Mouse (Mus musculus) megakaryocyte, embryonic 14.5 days (primary cell): ENCODE measurements around the gene Ppm1h. TPM values are rescaled to one million over a fixed set of nuclear protein-coding genes. Genes with fewer than 3 reads are reported as not detected.

Experiments used
- H3K27me3 ChIP-seq: replicated peaks from 2 replicates; pipeline ENCODE3; 2012; ENCODE audit warnings: inconsistent platforms
- H3K36me3 ChIP-seq: replicated peaks from 2 replicates; pipeline ENCODE3; 2012; ENCODE audit warnings: low read length, inconsistent platforms, mixed read lengths
- H3K4me1 ChIP-seq: 2 replicates; pipeline ENCODE4 v1.6.1; 2012; ENCODE audit warnings: inconsistent platforms
- H3K4me3 ChIP-seq: replicated peaks from 2 replicates; pipeline ENCODE3; 2012; ENCODE audit warnings: moderate library complexity, mild to moderate bottlenecking, inconsistent platforms
- H3K9me3 ChIP-seq: 2 replicates; pipeline ENCODE4 v1.6.1; 2012; ENCODE audit warnings: inconsistent platforms
- FLI1 ChIP-seq: IDR thresholded peaks from 2 replicates; pipeline ENCODE4 v1.6.1; 2012; ENCODE audit warnings: low read length, inconsistent platforms, mixed read lengths
- GATA1 ChIP-seq: IDR thresholded peaks from 3 replicates; pipeline ENCODE4 v1.6.1; 2012; ENCODE audit warnings: mixed read lengths, low read length, inconsistent platforms, borderline replicate concordance
- polyA plus RNA-seq: library from polyadenylated mRNA; stranded (reverse); fragments of >175 nt; gene quantifications from 2 replicates; pipeline ENCODE4 v1.2.3, GENCODE M21; 2012; ENCODE audit warnings: low replicate concordance; ENCODE audit not compliant: insufficient read depth

Gene Ppm1h
- polyA plus RNA-seq, 1 experiment: 5.5 TPM

GRCm38 (mm10) chr10:122718951-122719350 lies 40.4 kb downstream of the Ppm1h start:
- no peak for TF ChIP-seq FLI1
- no peaks in the 10 kb centered on the region for H3K4me1 ChIP-seq
- no peaks in the 10 kb centered on the region for H3K27me3 ChIP-seq
- no peaks in the 10 kb centered on the region for H3K36me3 ChIP-seq
- H3K4me3 ChIP-seq: no peak overlapping the region
- H3K9me3 ChIP-seq: no peaks in the 10 kb centered on the region

GRCm38 (mm10) chr10:122722111-122722510 lies 43.5 kb downstream of the Ppm1h start:
- TF ChIP-seq GATA1: no peak
- TF ChIP-seq FLI1: no peak
- Histone ChIP-seq H3K4me1 (0 out of 2 replicates have a peak, but pooled peaks cover 1% of the 10 kb centered on the region), H3K9me3 (no peaks in the 10 kb centered on the region), H3K27me3 (no peaks in the 10 kb centered on the region), H3K36me3 (no peaks in the 10 kb centered on the region), H3K4me3 (no peak overlapping the region)

DNA sequence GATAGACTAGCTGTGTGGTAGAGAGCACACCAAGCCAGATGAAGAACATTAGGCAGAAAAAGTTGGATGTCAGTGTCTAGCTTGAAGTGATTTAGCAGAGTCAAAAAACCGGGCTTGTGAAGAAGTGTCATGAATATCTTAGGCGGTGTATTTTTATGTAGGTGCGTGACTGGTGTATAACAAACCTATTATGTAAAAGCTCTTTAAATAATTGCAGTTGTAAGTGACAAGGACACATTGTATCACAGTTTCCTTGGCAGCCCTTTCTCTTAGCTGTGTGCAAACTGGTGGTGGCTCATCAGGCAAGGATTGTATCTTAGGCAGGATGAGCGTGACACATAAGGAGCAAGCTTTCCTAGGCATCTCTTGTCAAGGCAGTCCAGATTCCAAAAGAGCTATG lies 46.1 kb downstream of the Ppm1h start:
- Histone ChIP-seq H3K27me3 (no peaks in the 10 kb centered on the region), H3K4me1 (peaks cover 4% of the 10 kb centered on the region; the same call in 1 of the 2 replicates), H3K36me3 (no peaks in the 10 kb centered on the region), H3K4me3 (no peak overlapping the region), H3K9me3 (no peaks in the 10 kb centered on the region)
- TF ChIP-seq FLI1 (no peak), GATA1 (no peak)

DNA sequence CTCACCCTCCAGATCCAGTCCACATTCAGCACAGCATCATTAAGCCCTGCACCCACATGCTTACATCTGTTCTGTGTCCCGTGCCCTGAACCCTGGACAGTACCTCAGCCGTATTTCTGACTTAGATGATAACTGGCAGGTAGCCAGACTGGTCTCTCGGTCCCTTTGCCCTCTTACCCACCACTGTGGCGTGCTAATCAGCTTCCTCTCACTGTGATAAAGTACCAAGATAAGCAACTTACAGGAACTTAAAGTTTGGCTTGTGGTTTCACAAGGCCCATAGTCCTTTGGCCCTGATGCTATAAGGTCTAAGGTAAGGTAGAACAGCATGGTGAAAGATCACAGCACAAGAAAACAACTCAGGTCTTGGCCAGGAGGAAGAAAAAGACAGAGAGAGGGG lies 48.7 kb downstream of the Ppm1h start:
- Histone ChIP-seq H3K27me3 (no peaks in the 10 kb centered on the region), H3K4me1 (peaks cover 4% of the 10 kb centered on the region; the same call in 1 of the 2 replicates), H3K4me3 (no peak overlapping the region), H3K9me3 (peaks cover 5% of the 10 kb centered on the region; the same call in 1 of the 2 replicates), H3K36me3 (no peaks in the 10 kb centered on the region)
- TF ChIP-seq FLI1 (no peak), GATA1 (no peak)

DNA sequence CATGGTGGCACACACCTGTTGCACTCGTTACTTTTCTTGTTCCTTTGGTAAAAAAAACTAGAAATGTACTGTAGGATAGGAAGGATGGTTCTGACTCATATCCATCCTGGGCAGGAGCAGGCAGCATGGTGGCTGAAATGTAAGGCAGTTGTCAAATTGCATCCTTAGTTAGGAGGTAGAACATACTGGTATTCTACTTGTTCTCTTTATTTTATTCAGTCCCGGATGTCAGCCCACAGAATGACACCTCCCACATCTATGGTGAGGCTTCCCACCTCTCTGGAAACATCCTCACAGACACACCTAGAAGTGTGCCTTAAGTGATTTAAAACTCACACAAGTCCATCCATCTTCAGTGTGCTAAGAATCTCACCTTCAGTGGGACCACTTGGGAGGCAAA lies 49.6 kb downstream of the Ppm1h start:
- Histone ChIP-seq H3K36me3 (no peaks in the 10 kb centered on the region), H3K4me3 (no peak overlapping the region), H3K4me1 (peaks cover 4% of the 10 kb centered on the region; the same call in 1 of the 2 replicates), H3K9me3 (peaks cover 5% of the 10 kb centered on the region; the same call in 1 of the 2 replicates), H3K27me3 (no peaks in the 10 kb centered on the region)
- TF ChIP-seq GATA1 (no peak), FLI1 (no peak)

- Histone ChIP-seq H3K4me1 (peaks cover 2% of the 10 kb centered on the region; the same call in 1 of the 2 replicates), H3K9me3 (peaks cover 5% of the 10 kb centered on the region; the same call in 1 of the 2 replicates), H3K27me3 (no peaks in the 10 kb centered on the region), H3K36me3 (no peaks in the 10 kb centered on the region), H3K4me3 (no peak overlapping the region)
- TF ChIP-seq GATA1 (no peak), FLI1 (no peak)
Measured at GRCm38 (mm10) chr10:122732146-122732545, 53.6 kb downstream of the Ppm1h start.

- TF ChIP-seq FLI1 (no peak), GATA1 (no peak)
- Histone ChIP-seq H3K27me3 (no peaks in the 10 kb centered on the region), H3K36me3 (no peaks in the 10 kb centered on the region), H3K9me3 (peaks cover 5% of the 10 kb centered on the region; the same call in 1 of the 2 replicates), H3K4me3 (no peak overlapping the region), H3K4me1 (no peaks in the 10 kb centered on the region)
Measured at GRCm38 (mm10) chr10:122734521-122734920, 56.0 kb downstream of the Ppm1h start.

DNA sequence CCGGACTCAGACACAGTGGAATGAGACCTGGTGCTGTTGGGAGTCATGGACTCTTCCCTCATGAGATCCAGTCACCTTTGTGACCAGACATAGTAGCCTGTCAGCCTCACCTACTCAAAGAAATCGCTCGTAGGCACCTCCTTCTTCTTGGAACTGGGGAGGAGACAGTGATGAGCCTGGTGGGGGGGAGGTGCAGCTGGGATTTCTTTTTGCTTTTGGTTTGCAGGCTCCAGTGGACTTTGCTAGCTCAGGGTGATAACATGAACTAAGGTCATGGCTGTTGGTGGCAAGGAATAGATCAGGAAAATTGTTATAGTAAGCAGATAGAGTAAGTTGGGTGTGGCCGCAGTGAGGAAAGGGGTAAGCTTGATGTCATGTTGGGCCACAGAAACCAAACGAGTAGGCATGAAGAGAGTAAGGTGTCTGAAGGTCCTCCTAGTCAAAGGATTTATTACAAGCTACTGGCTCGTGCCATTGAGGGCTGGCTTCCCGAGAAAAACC lies 56.8 kb downstream of the Ppm1h start:
- Histone ChIP-seq H3K36me3 (no peaks in the 10 kb centered on the region), H3K4me3 (no peak overlapping the region), H3K9me3 (peaks cover 5% of the 10 kb centered on the region; the same call in 1 of the 2 replicates), H3K27me3 (no peaks in the 10 kb centered on the region), H3K4me1 (no peaks in the 10 kb centered on the region)
- TF ChIP-seq GATA1 (no peak), FLI1 (no peak)

GRCm38 (mm10) chr10:122736835-122737234 lies 58.3 kb downstream of the Ppm1h start:
- no peaks in the 10 kb centered on the region for H3K9me3 ChIP-seq
- H3K36me3 ChIP-seq: no peaks in the 10 kb centered on the region
- H3K4me1 ChIP-seq: no peaks in the 10 kb centered on the region
- TF ChIP-seq GATA1 (no peak), FLI1 (no peak)
- H3K27me3 ChIP-seq: no peaks in the 10 kb centered on the region
- no peak overlapping the region for H3K4me3 ChIP-seq

DNA sequence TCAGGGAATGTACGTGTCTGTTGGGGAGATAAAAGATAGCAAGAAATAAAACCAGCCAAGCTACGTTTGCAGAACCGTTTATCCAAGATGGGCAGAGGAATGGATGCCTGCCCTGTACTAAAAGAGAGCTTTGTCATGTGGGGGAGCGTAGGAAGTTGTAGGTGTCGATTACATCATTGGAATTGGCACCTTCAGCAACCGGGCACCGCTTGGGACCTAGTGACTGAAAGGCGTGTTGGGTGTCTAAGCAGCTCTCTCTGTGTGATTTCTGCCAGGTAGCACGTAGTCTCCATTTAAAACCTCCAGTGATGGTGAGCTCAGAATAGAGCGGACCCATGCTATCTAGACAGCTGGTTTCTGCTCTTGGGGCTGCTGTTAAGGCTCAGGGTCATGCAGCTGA lies 60.0 kb downstream of the Ppm1h start:
- Histone ChIP-seq H3K4me3 (no peak overlapping the region), H3K27me3 (no peaks in the 10 kb centered on the region), H3K36me3 (no peaks in the 10 kb centered on the region), H3K4me1 (no peaks in the 10 kb centered on the region), H3K9me3 (no peaks in the 10 kb centered on the region)
- TF ChIP-seq FLI1 (no peak), GATA1 (no peak)

GRCm38 (mm10) chr10:122739037-122739436 lies 60.5 kb downstream of the Ppm1h start:
- Histone ChIP-seq H3K4me1 (no peaks in the 10 kb centered on the region), H3K4me3 (no peak overlapping the region), H3K9me3 (no peaks in the 10 kb centered on the region), H3K36me3 (no peaks in the 10 kb centered on the region), H3K27me3 (no peaks in the 10 kb centered on the region)
- TF ChIP-seq GATA1: no peak
- no peak for TF ChIP-seq FLI1
